Mouse (Mus musculus): ENCODE measurements around the gene Cavin1. TPM values are rescaled to one million over a fixed set of nuclear protein-coding genes. Genes with fewer than 3 reads are reported as not detected.

Cavin1 gene
- polyA plus RNA-seq, 1 experiment from 2014 or later = 10.2 TPM

- Histone ChIP-seq H3K4me2 (ENCODE audit: low read depth, severe bottlenecking) (no peak overlapping the region), H3K27ac (replicated peaks; ENCODE audit: low read depth, low read length) (no peak overlapping the region), H3K4me3 (ENCODE audit: low read depth, low read length) (no peak overlapping the region), H3K27me3 (ENCODE audit: control insufficient read depth, insufficient read depth, low read length) (no peaks in the 10 kb centered on the region), H3K4me1 (ENCODE audit: control insufficient read depth, insufficient read depth, low read length) (no peaks in the 10 kb centered on the region), H3K36me3 (ENCODE audit: control insufficient read depth, insufficient read depth, low read length) (peaks cover 5% of the 10 kb centered on the region; the same call in 1 of the 2 replicates), H3K9ac (ENCODE audit: low read length) (no peak overlapping the region), H3K9me3 (ENCODE audit: control insufficient read depth, low read length) (no peaks in the 10 kb centered on the region)
- 87% methylated on average over 9 of the region's 9 CpGs for WGBS
- ATAC-seq (ENCODE audit: insufficient number of reproducible peaks, low FRiP score, low TSS enrichment, low read depth) = no peak
- DNase-seq (ENCODE audit: low spot score) = no peak
These were observed 62.1 kb downstream of the Cavin1 start for GRCm38 (mm10) chr11:100908567-100908966.

GRCm38 (mm10) chr11:100908112-100908511 is 62.6 kb downstream of the Cavin1 start:
- H3K9ac ChIP-seq (ENCODE audit: low read length) = no peak overlapping the region
- no peak for DNase-seq (ENCODE audit: low spot score)
- H3K27me3 ChIP-seq (ENCODE audit: control insufficient read depth, insufficient read depth, low read length) = no peaks in the 10 kb centered on the region
- H3K9me3 ChIP-seq (ENCODE audit: control insufficient read depth, low read length) = no peaks in the 10 kb centered on the region
- WGBS = 62% methylated on average over 2 of the region's 2 CpGs
- H3K4me3 ChIP-seq (ENCODE audit: low read depth, low read length) = no peak overlapping the region
- H3K4me2 ChIP-seq (ENCODE audit: low read depth, severe bottlenecking) = no peak overlapping the region
- no peak overlapping the region for H3K27ac ChIP-seq (replicated peaks; ENCODE audit: low read depth, low read length)
- ATAC-seq (ENCODE audit: insufficient number of reproducible peaks, low FRiP score, low TSS enrichment, low read depth) = no peak
- H3K36me3 ChIP-seq (ENCODE audit: control insufficient read depth, insufficient read depth, low read length) = peaks cover 8% of the 10 kb centered on the region; the same call in 1 of the 2 replicates
- H3K4me1 ChIP-seq (ENCODE audit: control insufficient read depth, insufficient read depth, low read length) = no peaks in the 10 kb centered on the region

- WGBS = 88% methylated on average over 4 of the region's 4 CpGs
- DNase-seq (ENCODE audit: low spot score) = no peak
- ATAC-seq (ENCODE audit: insufficient number of reproducible peaks, low FRiP score, low TSS enrichment, low read depth) = no peak
These were observed 63.8 kb downstream of the Cavin1 start for GRCm38 (mm10) chr11:100906885-100907284.

More at GRCm38 (mm10) chr11:100906885-100907284, 63.8 kb downstream of the Cavin1 start:
- Histone ChIP-seq H3K27ac (replicated peaks; ENCODE audit: low read depth, low read length) (no peak overlapping the region), H3K4me1 (ENCODE audit: control insufficient read depth, insufficient read depth, low read length) (no peaks in the 10 kb centered on the region), H3K9ac (ENCODE audit: low read length) (no peak overlapping the region), H3K36me3 (ENCODE audit: control insufficient read depth, insufficient read depth, low read length) (peaks cover 12% of the 10 kb centered on the region; the same call in 1 of the 2 replicates), H3K4me3 (ENCODE audit: low read depth, low read length) (no peak overlapping the region), H3K4me2 (ENCODE audit: low read depth, severe bottlenecking) (no peak overlapping the region), H3K9me3 (ENCODE audit: control insufficient read depth, low read length) (no peaks in the 10 kb centered on the region), H3K27me3 (ENCODE audit: control insufficient read depth, insufficient read depth, low read length) (no peaks in the 10 kb centered on the region)

Other genes with a start within 250 kb of the Cavin1 start
- 45.8 and 68.7 TPM in 2 replicates for gene Rab5c, start 232.7 kb downstream of the Cavin1 start, polyA plus RNA-seq (2014; fragmentation: Nextera tagmentation; extraction: Ambion mirVana)
- not detected in 2 replicates for gene Kcnh4, start 210.9 kb downstream of the Cavin1 start, polyA plus RNA-seq (2014; fragmentation: Nextera tagmentation; extraction: Ambion mirVana)
- gene Hcrt, start 208.0 kb downstream of the Cavin1 start, polyA plus RNA-seq (2014; fragmentation: Nextera tagmentation; extraction: Ambion mirVana) = not detected in 2 replicates
- 2.6 and 2.8 TPM in 2 replicates for gene Ghdc, start 199.9 kb downstream of the Cavin1 start, polyA plus RNA-seq (2014; fragmentation: Nextera tagmentation; extraction: Ambion mirVana)
- gene Stat5b, start 120.2 kb downstream of the Cavin1 start, polyA plus RNA-seq (2014; fragmentation: Nextera tagmentation; extraction: Ambion mirVana) = 16.9 and 19.7 TPM in 2 replicates
- 1.9 and 2.0 TPM in 2 replicates for gene Stat5a, start 111.5 kb downstream of the Cavin1 start, polyA plus RNA-seq (2014; fragmentation: Nextera tagmentation; extraction: Ambion mirVana)
- 37.1 and 39.4 TPM in 2 replicates for gene Stat3, start 31.3 kb downstream of the Cavin1 start, polyA plus RNA-seq (2014; fragmentation: Nextera tagmentation; extraction: Ambion mirVana)
- 27.1 and 32.0 TPM in 2 replicates for gene Atp6v0a1, start 38.6 kb upstream of the Cavin1 start, polyA plus RNA-seq (2014; fragmentation: Nextera tagmentation; extraction: Ambion mirVana)
- gene Naglu, start 99.1 kb upstream of the Cavin1 start, polyA plus RNA-seq (2014; fragmentation: Nextera tagmentation; extraction: Ambion mirVana) = 5.2 and 5.3 TPM in 2 replicates
- 0.15 TPM in 1 of 2 replicates, not detected in the other for gene Hsd17b1, start 107.5 kb upstream of the Cavin1 start, polyA plus RNA-seq (2014; fragmentation: Nextera tagmentation; extraction: Ambion mirVana)
- 40.5 and 49.4 TPM in 2 replicates for gene Coasy, start 111.7 kb upstream of the Cavin1 start, polyA plus RNA-seq (2014; fragmentation: Nextera tagmentation; extraction: Ambion mirVana)
- gene Mlx, start 116.4 kb upstream of the Cavin1 start, polyA plus RNA-seq (2014; fragmentation: Nextera tagmentation; extraction: Ambion mirVana) = 40.6 and 48.9 TPM in 2 replicates
- gene Psmc3ip, start 124.5 kb upstream of the Cavin1 start, polyA plus RNA-seq (2014; fragmentation: Nextera tagmentation; extraction: Ambion mirVana) = 71.1 and 71.6 TPM in 2 replicates
- 10.3 and 10.8 TPM in 2 replicates for gene Retreg3, start 149.0 kb upstream of the Cavin1 start, polyA plus RNA-seq (2014; fragmentation: Nextera tagmentation; extraction: Ambion mirVana)
- gene Tubg1, start 149.1 kb upstream of the Cavin1 start, polyA plus RNA-seq (2014; fragmentation: Nextera tagmentation; extraction: Ambion mirVana) = 113 and 119 TPM in 2 replicates
- 4.8 and 5.0 TPM in 2 replicates for gene Tubg2, start 185.0 kb upstream of the Cavin1 start, polyA plus RNA-seq (2014; fragmentation: Nextera tagmentation; extraction: Ambion mirVana)
- gene Cntnap1, start 199.6 kb upstream of the Cavin1 start, polyA plus RNA-seq (2014; fragmentation: Nextera tagmentation; extraction: Ambion mirVana) = 0.04 and 0.21 TPM in 2 replicates
- 2.6 and 4.1 TPM in 2 replicates for gene Plekhh3, start 200.5 kb upstream of the Cavin1 start, polyA plus RNA-seq (2014; fragmentation: Nextera tagmentation; extraction: Ambion mirVana)
- 0.13 TPM in 1 of 2 replicates, not detected in the other for gene Ccr10, start 204.6 kb upstream of the Cavin1 start, polyA plus RNA-seq (2014; fragmentation: Nextera tagmentation; extraction: Ambion mirVana)